Mouse (Mus musculus) heart, embryonic 11.5 days (tissue): ENCODE results near the gene Vmn1r200. TPM values are rescaled to one million over a fixed set of nuclear protein-coding genes. Genes with fewer than 3 reads are reported as not detected.
"Not testable (repeated sequence)": the region's sequence is repeated elsewhere in the genome, so short reads cannot be mapped to it uniquely, and the experiment has no call there.

Source experiments
- ATAC-seq: fragments of 200-750 bp; cut with Nextera tagmentation; replicated peaks from 2 replicates; pipeline ENCODE4 v1.8.0; 2017; ENCODE audit warnings: moderate library complexity; ENCODE audit not compliant: insufficient number of reproducible peaks, low FRiP score, low TSS enrichment
- H3K27ac ChIP-seq: fragments of 300-500 bp; sonication (generic); 2 replicates; pipeline ENCODE4 v1.5.1; 2014; ENCODE audit warnings: mild to moderate bottlenecking, low read depth, low read length
- H3K27me3 ChIP-seq: fragments of 300-500 bp; sonication (generic); 2 replicates; pipeline ENCODE4 v1.6.1; 2014; ENCODE audit warnings: mild to moderate bottlenecking, low read length, mixed read lengths; ENCODE audit not compliant: control insufficient read depth, insufficient read depth
- H3K36me3 ChIP-seq: fragments of 300-500 bp; sonication (generic); 2 replicates; pipeline ENCODE4 v1.6.1; 2014; ENCODE audit warnings: mild to moderate bottlenecking, low read length, moderate library complexity, mixed read lengths; ENCODE audit not compliant: control insufficient read depth, insufficient read depth
- H3K4me1 ChIP-seq: fragments of 300-500 bp; sonication (generic); 2 replicates; pipeline ENCODE4 v1.6.1; 2014; ENCODE audit warnings: low read length; ENCODE audit not compliant: control insufficient read depth, insufficient read depth
- H3K4me2 ChIP-seq: fragments of 300-500 bp; sonication (generic); 2 replicates; pipeline ENCODE4 v1.6.1; 2014; ENCODE audit warnings: mild to moderate bottlenecking, moderate library complexity
- H3K4me3 ChIP-seq: fragments of 300-500 bp; sonication (generic); 2 replicates; pipeline ENCODE4 v1.5.1; 2014; ENCODE audit warnings: low read depth, low read length
- H3K9ac ChIP-seq: fragments of 300-500 bp; sonication (generic); 2 replicates; pipeline ENCODE4 v1.6.1; 2014; ENCODE audit warnings: mild to moderate bottlenecking, low read depth, low read length, moderate library complexity
- H3K9me3 ChIP-seq: fragments of 300-500 bp; sonication (generic); replicated peaks from 2 replicates; pipeline ENCODE4 v1.6.1; 2016; ENCODE audit warnings: low read length; ENCODE audit not compliant: control insufficient read depth
- WGBS: fragments of 180-500 bp; shearing (Covaris S2); extraction: QIAGEN DNeasy Blood & Tissue Kit; methylation state at CpG from one replicate; pipeline ENCODE4 v1.1.7; 2014; ENCODE audit not compliant: insufficient replicate concordance; 5-methylcytosine and 5-hydroxymethylcytosine counted together
- polyA plus RNA-seq: library from polyadenylated mRNA; unstranded; fragments of >200 nt; fragmentation: Nextera tagmentation; extraction: Ambion mirVana; gene quantifications from 2 replicates; pipeline ENCODE4 v1.2.1, GENCODE M21; 2014

Gene Vmn1r200
- polyA plus RNA-seq = not detected in 2 replicates

DNA sequence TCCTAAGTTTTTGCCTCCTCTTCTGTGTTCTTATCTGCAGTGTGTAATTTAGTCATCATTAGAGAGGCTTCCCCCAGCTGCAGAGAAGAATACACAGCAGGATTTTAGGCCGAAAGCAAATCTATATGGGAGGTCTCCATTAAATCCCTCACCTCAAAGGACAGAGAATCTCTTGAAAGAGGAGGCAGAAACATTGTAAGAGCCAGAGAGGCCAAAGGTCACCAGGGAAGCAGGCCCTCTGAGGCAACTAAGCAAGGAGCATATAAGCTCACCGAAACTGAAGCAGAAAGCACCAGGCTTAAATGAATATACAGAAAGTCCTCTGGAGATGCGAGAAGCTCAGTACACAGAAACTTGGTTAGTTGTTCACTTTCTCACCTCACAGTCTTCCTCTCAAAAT is at the start of gene Vmn1r200:
TSS of gene Vmn1r200 (plus strand) at position 301 of the 400 bp plus-strand sequence.
- H3K9ac ChIP-seq = no peak within 1 kb of the TSS
- H3K27ac ChIP-seq = no peak within 1 kb of the TSS
- ATAC-seq = no peak

DNA sequence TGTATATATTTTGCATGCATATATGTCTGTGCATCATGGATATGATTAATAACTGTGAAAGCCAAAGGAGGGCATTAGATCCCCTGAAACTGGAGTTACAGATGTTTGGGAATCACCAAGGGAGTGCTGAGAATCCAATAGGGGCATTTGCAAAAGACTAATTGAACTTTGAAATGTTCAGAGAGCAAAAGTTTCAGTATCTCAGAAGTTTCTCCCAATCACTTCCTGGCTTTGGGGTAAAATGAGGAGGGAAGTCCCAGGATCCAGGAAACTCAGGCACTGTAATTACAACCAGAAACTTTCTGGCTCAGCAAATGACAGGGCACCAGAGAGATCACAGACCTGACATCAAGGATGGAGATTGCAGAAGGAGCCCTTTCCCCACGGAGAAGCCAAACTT is 40.1 kb upstream of the Vmn1r200 start, which contains the start of gene Vmn1r198:
TSS of gene Vmn1r198 (plus strand) at position 301 of the 400 bp plus-strand sequence.
- H3K4me1 ChIP-seq = no peaks in the 10 kb centered on the region
- H3K4me3 ChIP-seq = no peak within 1 kb of the TSS
- H3K9me3 ChIP-seq = no peaks in the 10 kb centered on the region
- H3K27ac ChIP-seq = no peak within 1 kb of the TSS
- no peaks in the 10 kb centered on the region for H3K27me3 ChIP-seq
- H3K9ac ChIP-seq = no peak within 1 kb of the TSS
- ATAC-seq = no peak
- WGBS = 30% methylated on average over 1 of the region's 1 CpGs
- H3K4me2 ChIP-seq = no peak within 1 kb of the TSS
- no peaks in the 10 kb centered on the region for H3K36me3 ChIP-seq

More for the DNA sequence above, at the start of gene Vmn1r200:
- Histone ChIP-seq H3K9me3 (no peaks in the 10 kb centered on the region), H3K27me3 (no peaks in the 10 kb centered on the region), H3K4me3 (no peak within 1 kb of the TSS), H3K4me1 (no peaks in the 10 kb centered on the region), H3K36me3 (no peaks in the 10 kb centered on the region), H3K4me2 (no peak within 1 kb of the TSS)
- WGBS = 80% methylated on average over 3 of the region's 3 CpGs

DNA sequence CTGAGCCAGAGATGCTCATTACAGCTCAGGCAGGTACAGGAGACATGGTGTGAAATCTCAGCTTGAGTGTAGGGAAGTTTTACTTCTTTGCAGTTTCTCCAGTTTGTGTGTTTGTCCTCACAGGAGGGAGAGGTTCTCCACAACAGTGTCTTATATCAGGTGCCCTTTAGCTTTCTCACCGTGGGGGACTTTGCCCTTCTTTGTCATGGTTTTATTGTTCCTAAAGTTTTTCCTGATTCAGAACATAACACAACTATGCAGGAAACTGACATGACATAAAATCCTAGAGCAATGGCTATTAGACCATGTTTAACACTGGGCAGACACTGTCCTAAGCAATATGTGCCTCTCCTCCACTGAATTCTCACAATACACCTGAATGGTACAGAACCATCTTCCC is 39.4 kb upstream of the Vmn1r200 start:
- WGBS = 77% methylated on average over 1 of the region's 1 CpGs
- no peak overlapping the region for H3K4me2 ChIP-seq
- no peak for ATAC-seq
- no peaks in the 10 kb centered on the region for H3K9me3 ChIP-seq
- no peak overlapping the region for H3K9ac ChIP-seq
- no peaks in the 10 kb centered on the region for H3K4me1 ChIP-seq
- H3K27me3 ChIP-seq = no peaks in the 10 kb centered on the region
- H3K36me3 ChIP-seq = no peaks in the 10 kb centered on the region
- H3K27ac ChIP-seq = no peak overlapping the region
- H3K4me3 ChIP-seq = no peak overlapping the region

GRCm38 (mm10) chr13:22379518-22379917 is 10.7 kb upstream of the Vmn1r200 start, which contains the start of gene Vmn1r199:
Vmn1r199 (plus strand) TSS chr13:22379818.
- H3K4me2 ChIP-seq = no peak within 1 kb of the TSS
- H3K9me3 ChIP-seq = no peaks in the 10 kb centered on the region
- H3K9ac ChIP-seq = no peak within 1 kb of the TSS
- H3K4me3 ChIP-seq = no peak within 1 kb of the TSS
- ATAC-seq = no peak
- no peaks in the 10 kb centered on the region for H3K36me3 ChIP-seq
- 75% methylated on average over 2 of the region's 2 CpGs for WGBS
- H3K27ac ChIP-seq = no peak within 1 kb of the TSS
- H3K4me1 ChIP-seq = no peaks in the 10 kb centered on the region
- H3K27me3 ChIP-seq = no peaks in the 10 kb centered on the region

- ATAC-seq = not testable (repeated sequence)
These were observed 9.0 kb upstream of the Vmn1r200 start for GRCm38 (mm10) chr13:22381128-22381527.

DNA sequence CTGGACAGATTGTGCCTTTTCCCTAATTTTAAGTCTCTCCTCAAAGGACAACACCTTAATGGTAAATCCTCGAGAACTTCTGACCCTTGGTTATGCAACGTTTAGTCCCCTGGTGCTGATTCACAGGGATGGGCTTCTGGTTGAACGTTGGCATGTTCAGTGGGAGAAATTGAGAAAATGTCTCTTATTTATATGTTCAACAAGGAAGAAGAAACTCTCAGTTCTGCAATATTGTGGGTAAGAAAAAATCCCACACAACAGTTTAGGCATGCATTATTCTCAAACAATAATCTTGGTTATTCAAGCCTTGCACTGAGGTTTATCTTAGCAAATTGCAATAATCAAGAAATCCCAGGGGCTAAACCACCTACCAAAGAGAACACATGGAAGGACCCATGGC is 6.8 kb upstream of the Vmn1r200 start:
- Histone ChIP-seq H3K36me3 (no peaks in the 10 kb centered on the region), H3K4me2 (no peak overlapping the region), H3K4me3 (no peak overlapping the region), H3K9ac (no peak overlapping the region), H3K27ac (no peak overlapping the region), H3K27me3 (no peaks in the 10 kb centered on the region), H3K4me1 (no peaks in the 10 kb centered on the region), H3K9me3 (no peaks in the 10 kb centered on the region)
- ATAC-seq = no peak
- 74% methylated on average over 3 of the region's 3 CpGs for WGBS

More at GRCm38 (mm10) chr13:22381128-22381527, 9.0 kb upstream of the Vmn1r200 start:
- not testable (repeated sequence) for H3K36me3 ChIP-seq, H3K4me2 ChIP-seq, H3K27ac ChIP-seq, H3K9ac ChIP-seq, H3K4me3 ChIP-seq, H3K27me3 ChIP-seq, H3K9me3 ChIP-seq, H3K4me1 ChIP-seq
- 52% methylated on average over 3 of the region's 3 CpGs for WGBS

GRCm38 (mm10) chr13:22387050-22387449 is 3.1 kb upstream of the Vmn1r200 start:
- Histone ChIP-seq H3K4me3 (no peak overlapping the region), H3K4me1 (no peaks in the 10 kb centered on the region), H3K9ac (no peak overlapping the region), H3K4me2 (no peak overlapping the region), H3K27ac (no peak overlapping the region), H3K27me3 (no peaks in the 10 kb centered on the region), H3K36me3 (no peaks in the 10 kb centered on the region), H3K9me3 (no peaks in the 10 kb centered on the region)
- WGBS = 81% methylated on average over 1 of the region's 1 CpGs
- ATAC-seq = no peak

DNA sequence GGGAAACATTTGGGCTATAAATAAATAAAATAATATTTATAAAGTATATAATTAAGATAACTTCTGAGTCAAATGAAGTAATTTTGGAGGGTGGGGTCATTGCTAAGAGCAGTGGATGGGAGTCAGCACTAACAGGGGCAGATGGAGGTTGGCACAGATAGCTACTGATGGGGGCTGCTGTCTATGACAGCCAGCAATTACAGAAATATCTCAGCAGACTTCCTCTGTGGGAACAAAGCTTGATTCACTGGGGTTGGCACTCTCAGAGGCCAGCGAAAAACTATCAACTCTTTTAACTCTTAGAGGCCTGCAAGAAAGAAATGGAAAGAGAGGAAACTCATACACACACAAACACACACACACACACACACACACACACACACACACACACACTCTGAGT is 12.8 kb downstream of the Vmn1r200 start:
- H3K27me3 ChIP-seq = no peaks in the 10 kb centered on the region
- H3K4me3 ChIP-seq = no peak overlapping the region
- no peaks in the 10 kb centered on the region; the same call in 1 of the 2 replicates for H3K9me3 ChIP-seq
- H3K4me2 ChIP-seq = no peak overlapping the region
- H3K36me3 ChIP-seq = no peaks in the 10 kb centered on the region
- H3K27ac ChIP-seq = no peak overlapping the region
- WGBS = 43% methylated on average over 1 of the region's 1 CpGs
- no peak overlapping the region for H3K9ac ChIP-seq
- no peak for ATAC-seq
- H3K4me1 ChIP-seq = no peaks in the 10 kb centered on the region
